Mouse (Mus musculus) monocyte, adult 2 months (primary cell): ENCODE results near the gene Dusp1.

ENCODE experiments used
- DNase-seq, 2 experiments: peaks; one replicate each; pipeline ENCODE4 v3.0.0; 2022; ENCODE audit warnings: low spot score in 2 of 2, low read depth in 1 of 2

Gene Dusp1

DNA sequence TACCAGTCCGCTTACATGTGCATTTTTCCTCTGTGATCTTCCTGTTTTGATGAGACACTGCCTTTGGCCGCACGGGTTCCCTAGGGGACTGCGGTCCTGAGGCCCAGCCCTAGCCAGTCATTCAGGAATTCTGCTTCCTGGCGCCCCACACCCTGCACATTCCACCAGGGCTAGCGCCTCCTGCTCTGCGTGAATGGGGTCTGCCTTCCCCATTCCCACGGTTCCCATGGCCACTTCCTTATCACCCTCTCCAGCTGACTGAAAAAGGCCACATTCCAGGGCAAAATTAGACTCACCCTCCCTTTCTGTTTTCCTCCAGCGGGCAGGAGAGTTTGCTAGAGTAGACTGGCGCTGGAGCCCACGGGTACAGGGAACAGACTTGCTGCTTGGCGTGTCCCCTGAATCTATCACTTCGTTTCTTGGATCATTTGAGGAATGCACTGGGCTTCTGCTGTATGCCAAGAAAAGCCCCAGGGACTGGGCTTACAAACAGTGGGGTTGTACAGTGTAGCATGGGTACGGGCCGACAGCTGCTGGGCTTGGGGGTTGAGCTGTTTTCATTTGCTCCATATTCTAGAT, 22.7 kb upstream of the Dusp1 start:
- DNase-seq: no peak

DNA sequence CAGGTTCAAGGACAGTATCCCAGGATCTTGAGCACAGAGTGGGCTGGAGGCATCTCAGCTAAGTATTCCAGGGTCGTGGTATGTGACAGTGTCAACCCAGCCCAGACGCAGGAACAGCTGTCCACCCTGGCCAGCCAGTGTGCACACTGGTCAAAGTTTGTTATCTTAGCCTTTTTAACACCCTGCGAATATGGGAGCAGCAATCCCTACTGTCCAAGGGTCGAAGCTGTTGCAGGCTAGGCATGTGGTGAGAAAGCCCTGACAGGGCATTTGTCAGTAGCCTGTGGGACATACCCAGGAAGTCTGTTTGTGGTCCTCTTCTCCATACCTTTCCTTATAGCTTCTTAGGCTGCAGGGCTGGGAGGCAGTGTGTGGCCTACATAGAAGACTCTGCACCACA, 22.1 kb upstream of the Dusp1 start:
- DNase-seq: no peak

DNA sequence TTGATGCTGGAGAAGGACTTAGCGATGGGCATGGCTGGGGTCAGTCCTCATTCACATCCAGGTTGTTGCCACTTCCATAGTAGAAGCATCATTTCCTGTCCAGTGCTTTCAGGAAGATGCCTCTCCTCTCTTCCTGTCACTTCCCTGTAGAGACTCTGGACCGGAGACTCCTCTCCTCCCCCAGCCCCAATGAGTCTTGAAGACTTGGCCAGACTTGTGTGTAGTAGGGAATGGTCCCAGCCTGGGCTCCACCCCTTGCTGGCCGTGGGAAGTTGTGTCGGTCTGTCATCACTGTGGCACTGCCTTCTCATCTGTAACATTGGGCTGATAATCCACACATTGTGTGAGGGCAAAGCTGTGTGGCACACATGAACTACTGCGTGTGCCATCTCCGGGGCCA, 21.7 kb upstream of the Dusp1 start:
- no peak for DNase-seq

DNA sequence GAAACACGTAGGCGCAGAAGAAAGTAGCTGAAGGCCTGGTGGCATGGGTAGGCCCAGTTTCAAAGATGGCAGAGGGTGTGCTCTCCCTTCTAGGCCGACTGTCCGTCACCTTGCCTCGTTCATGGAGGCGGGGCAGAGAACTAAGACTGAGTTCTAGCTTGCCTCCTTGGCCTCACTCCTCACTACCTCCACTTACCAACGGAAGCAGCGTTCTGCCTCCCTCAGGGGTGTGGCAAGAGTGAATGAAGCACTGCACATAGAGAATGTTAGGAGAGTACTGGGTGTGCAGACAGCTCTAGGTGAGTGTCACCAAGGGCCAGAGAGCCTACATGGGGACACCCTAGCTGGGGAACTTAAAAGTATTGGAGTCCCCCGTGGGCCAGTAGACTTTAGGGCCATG, 21.1 kb upstream of the Dusp1 start:
- DNase-seq: no peak

DNA sequence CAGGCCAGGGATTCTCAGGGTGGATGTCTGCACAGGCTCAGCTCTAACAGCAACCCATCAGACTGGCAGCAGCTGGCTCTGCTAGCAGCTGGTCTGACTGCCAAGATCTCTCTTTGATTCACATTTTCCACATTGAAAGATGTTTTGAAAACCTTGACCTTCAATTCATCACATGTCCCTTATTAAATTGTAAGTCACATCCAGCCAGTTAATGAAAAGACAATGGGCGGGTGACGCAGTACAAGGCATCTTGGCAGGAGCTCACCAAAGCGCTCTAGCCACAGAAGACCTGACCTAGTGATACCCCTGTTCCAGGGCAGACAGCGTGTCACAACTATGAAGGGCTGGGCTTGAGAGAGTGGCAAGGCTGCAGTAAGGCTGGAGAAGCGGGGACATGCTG, 20.4 kb upstream of the Dusp1 start:
- DNase-seq: no peak

DNA sequence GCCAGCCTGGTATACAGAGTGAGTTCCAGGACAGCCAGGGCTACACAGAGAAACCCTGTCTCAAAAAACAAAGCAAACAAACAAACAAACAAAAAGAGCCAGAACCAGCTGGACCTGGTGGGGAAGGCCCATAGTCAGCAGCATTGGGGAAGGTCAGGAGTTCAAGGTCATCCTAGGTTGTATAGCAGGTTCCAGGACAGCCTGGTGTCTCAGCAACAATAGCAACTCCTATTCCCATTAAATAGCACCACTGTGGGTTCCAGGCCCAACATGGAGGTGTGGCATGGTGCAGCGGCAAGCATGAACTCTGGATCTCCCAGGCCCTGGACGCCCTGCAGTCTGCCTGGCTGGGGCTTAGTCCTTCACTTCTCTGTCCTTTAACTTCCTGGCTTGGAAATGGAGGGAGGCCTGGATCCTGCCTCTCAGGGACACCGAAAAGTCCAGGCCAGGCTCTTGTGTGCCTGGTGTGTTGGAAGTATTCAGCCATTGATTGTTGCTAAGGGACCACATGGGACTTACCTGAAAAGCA, 19.0 kb upstream of the Dusp1 start:
- DNase-seq: no peak

DNA sequence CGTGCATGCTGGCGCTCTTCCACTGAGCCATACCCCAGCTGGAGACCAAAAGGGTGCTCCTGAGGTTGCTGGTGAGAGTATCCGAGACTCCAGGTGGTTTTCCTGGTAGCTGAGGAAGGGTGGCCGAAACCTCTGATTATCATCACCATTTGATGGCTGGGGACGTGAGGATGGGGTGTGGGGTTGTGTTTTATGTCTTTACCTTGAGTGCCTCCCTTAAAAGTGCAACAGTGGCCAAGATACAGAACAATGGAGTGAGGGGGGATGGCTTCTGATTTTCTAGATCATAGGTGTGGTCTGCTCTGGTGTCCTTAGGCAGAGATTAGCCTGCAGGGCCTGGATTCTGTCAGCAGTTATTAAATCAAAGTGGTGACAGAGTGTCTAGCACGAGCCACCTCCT, 17.5 kb upstream of the Dusp1 start:
- DNase-seq: no peak

DNA sequence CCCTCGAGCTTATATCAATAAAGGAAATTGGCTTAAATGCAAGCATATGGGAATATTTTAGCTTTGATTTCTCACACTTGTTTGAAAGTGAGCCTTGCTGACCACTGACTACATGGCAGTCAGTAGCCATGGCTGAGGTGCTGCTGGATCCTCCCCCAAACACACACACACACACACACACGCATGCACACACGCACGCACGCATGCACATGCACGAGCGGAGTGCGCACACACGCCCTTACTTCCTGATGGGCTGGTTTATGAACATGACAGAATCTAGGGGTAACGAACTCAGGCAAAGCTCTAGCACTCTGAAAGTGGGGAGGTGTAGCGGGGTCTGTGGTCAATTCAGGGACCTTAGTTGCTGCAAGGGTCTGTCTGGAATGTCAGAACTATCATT, 16.8 kb upstream of the Dusp1 start:
- DNase-seq: no peak

DNA sequence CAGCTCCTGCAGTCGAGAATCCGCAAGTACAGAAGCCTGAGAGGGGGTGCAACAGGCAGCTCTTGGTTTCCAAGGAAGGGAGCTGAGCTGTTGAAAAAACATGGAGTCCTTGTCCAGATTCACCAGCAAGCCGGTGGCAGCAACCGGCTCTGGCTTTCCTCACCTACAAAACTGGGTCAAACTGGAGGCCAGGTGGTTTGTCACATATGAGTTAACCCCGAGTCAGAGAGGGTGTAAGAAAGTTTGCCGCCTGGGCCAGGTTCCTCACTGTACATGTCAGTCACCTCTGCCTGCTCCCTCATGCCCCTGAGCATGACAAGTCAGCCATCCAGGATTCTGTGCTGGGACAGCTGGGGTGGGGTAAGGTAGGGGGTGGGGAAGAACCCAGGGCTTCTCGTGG, 16.2 kb upstream of the Dusp1 start:
- no peak for DNase-seq

DNA sequence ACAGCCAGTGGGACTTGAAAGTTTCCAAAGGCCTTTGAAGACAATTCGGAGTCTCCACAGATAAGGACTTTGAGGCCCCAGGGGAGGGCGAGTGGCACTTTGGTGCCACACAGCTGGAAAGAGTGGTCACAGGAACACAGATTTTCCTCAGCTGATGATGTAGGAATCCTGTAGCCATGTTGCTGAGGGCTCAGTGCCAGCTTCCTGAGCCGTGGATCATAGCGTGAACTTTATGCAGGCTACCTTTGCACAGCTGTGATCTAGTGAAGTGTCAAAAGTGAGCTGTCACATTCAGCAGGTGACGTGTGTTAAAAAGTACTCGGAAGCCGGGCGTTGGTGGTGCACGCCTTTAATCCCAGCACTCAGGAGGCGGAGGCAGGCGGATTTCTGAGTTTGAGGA, 15.4 kb upstream of the Dusp1 start:
- no peak for DNase-seq

DNA sequence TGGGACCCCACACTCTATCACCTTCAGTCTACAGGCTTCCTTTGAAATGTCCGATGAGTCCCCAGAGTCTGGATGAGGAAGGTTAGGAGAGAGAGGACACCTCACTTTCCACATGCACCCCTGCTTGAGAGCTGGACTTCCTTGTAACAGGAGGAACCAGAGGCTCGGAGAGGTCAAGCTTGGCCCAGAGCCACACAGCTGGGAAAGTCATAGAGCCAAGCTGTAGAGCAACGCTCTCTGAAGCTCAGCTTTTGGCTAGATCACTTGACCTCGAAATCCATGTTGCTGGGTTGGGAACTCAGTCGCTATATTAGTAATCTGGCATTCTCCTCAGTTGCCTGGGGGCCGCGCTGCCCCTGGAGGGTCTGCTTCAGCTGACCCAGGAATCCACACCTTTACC, 14.9 kb upstream of the Dusp1 start:
- DNase-seq: no peak

DNA sequence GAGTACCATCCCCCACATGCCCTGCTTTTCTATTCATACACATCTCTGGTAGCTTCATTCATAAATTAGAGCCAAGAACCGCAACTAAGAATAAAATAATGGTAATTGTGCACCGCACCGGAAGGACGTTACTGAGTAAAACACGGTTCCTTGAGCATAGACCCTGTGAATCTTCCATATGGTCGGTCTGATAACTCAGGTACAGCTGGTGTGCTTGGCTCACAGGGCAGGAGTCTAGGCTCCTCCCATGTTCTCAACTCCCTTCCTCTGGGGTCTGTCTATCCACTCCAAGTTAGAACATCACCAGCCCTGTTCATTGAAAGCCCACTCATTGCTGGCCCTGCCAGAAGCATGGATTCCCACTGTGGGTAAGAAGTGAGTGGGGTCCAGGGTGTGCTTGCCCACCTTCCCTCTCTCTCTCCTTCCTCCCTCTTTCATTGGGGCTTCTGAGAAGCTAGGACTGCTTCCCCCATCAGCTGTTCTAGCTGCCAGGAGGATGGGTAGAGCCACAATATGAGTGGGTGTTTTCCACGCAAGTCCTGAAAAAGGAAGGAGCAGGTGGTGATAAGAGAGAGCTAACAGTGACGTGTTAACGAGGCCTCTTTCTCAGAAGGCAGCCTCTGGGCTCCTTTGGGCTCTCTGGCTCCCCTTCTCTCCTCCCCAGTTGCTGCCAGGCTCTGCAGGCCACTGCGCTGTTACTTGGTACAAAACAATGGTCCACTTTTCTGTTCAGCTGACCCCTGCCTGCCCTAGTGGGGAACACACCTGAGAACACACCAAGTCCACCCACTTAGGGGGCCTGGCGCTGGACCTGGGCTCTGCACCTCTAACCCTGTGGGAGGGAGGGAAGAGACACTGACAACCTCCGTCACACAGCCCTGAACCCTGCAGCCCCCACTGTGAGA, 14.1 kb upstream of the Dusp1 start:
- no peak for DNase-seq

DNA sequence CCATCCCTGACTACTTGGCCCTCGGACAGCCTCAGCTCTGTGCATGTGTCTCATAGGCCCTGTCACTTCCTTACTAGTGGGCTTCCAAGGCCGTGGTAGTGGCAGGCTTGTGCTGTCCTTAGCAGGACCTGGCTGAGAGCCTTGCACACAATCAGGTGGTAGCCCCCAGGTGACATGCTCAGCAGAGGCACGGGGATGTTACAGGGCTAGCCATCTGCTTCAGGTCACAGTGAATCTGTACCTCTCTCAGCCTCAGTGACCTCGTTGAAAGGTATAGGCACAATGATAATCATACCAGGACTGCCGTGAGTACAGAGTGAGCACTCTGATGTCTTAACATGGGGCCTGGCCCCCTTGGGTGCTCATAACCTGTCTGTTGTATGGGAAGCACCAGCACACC, 12.8 kb upstream of the Dusp1 start:
- no peak for DNase-seq

DNA sequence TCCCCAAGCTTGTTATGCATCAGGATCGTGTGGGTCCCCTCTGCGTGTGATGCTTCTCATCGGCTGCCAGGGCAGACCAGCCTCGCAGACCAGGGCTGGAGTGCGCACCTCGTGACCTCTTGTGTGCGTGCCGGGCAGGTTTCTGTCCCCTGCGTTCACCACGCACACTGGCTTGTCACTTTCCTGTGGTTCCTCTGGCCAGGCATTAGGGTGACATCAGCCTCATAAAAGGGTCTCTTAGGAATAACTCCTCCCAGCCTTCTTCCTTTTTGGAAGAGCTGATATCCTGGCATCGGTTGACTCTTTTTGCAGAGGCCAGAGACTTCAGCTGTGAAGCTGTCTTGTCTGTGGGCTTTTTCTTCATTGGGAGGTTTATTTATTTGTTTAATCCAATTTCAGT, 12.2 kb upstream of the Dusp1 start:
- DNase-seq: no peak

DNA sequence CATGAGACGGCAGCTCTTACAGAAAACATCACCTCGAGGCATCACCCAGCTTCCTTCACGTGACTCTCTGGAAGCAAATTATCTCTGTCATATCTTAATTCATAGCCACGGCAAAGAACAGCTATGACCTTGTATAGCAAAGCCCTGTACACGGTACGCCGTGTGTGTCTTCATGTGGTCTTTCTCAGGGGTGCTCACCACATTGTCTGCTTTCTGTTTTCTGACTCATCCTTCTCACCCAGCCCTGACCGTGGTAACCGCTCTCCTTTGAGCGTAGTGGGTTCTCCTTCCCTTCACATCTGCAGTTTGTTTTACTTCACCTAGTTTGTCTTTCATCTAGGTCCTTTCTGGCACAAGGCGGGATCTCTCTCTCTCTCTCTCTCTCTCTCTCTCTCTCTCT, 10.3 kb upstream of the Dusp1 start:
- DNase-seq: no peak

DNA sequence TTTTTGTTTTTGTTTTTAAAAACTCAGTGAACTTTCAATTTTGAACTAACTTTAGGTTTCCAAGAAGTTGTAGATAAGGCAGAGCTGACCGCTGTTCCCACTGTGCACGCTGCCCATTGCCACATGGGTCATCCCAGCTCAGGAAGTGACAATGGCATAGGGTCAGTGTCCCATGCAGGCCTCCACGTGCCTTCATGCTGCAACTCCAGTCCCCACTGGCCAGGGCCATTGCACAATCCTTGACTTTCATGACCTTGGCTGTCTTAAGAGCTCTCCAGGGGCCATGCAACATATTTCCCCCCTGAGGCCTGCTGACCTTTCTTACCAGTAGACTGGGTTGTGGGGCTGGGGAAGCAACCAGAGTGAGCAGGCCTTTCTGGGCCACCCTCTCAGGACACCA, 9.4 kb upstream of the Dusp1 start:
- peak in 1 of 2 experiments; percentile 30 for DNase-seq

DNA sequence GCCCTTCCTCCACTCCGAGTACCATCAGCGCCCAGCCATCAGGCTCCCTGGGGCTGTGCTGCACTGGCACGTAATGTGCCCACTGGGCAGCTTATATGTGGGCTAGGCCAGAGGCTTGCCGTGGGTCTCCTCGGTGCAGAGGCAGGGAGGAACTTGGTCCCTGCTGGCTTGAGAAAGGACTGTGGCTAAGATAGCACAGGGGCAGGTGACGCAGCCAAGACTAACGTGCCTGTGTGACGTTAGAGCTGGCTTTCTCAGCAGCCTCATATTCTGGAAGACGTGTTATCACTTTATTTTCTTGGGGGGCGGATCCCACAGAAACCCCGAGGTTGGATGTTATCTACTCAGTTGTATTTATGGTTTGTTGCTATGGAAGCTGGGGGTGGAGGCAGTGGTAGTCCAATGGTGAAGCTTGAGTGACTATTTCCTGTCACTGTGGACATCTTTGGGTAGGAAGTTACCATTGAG, 8.8 kb upstream of the Dusp1 start:
- DNase-seq: no peak

DNA sequence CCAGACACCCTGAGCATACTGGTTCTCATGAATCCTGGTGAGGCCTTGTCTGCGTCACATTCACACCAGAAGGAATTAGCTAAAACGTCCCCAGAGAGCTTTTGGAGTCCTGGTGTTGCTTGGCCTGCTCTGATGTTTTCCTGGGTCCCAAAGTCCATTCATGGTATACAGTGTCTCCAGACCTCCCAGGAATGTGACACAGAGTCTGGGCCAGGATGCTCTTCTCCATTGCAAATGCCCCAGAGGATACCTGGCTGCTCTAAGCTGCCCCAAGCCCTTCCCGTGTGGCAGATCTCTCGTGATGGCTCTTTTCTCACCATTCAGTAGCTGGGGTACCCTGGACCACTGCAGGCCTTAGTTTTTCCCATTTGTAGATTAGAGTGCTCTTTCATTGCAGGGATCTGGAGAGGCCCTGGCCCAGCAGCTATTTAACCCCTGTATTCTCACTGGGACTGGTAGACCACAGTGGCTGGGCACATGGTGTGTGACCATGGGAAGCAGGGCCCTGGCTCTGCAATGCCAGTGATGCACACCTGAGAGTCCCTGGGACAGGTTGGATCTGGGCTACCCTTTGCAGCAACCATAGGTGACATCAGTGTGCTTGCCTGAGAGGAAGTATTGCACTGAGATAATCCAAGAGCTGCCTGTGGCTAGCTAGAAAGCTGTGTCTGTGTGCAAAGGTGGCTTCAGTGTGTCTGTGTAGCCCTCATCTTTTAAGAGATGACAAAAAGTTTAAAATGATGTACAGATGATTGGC, 7.8 kb upstream of the Dusp1 start:
- no peak for DNase-seq

DNA sequence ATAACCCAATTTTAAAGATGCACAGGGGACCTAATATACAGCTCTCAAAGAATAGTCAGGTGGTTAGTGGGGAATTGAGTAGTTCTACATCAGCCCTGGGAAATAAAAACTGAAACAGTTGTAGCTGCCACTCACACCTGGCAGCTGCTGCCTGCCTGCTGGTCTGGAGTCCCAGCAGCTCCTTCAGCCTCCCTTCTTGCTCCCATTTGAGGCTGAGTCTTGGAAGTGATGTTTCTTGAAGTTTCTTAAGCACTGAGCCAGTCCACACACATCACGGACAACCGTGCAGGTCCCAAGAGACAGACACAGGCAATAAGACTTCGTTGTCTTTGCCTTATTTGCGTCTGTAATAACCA, 5.9 kb upstream of the Dusp1 start:
- no peak for DNase-seq

DNA sequence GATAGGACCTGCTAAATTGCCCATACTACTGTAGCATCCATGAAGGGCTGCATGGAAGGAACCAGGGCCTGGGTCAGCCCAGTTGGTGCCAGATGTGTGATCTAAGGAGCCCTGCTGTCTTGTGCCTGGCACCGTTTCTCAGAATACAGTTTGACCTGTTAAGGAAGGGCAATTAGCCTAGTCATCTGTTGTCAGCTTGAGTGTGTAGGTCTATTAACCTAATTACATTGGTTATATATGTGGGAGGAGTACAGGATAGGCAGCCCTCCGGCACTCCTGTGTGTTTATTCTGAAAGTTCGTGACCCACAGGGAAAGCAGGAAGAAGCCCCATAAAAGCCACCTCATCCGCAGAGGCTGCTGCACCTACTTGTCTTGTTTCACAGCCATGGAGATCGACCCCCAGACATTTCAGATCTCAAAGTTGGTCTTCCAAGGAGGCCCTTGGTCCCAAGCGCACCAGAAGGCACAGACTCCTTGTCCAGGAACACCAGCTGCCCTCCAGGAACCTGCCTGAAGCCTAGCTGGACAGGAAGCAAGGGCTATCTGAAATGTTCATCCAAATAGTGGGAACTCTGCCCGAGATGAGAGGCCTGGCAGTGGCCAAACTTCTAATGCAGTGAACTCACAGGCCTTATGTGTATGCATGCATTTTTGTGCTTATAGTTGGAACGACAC, 5.4 kb upstream of the Dusp1 start:
- DNase-seq: no peak

DNA sequence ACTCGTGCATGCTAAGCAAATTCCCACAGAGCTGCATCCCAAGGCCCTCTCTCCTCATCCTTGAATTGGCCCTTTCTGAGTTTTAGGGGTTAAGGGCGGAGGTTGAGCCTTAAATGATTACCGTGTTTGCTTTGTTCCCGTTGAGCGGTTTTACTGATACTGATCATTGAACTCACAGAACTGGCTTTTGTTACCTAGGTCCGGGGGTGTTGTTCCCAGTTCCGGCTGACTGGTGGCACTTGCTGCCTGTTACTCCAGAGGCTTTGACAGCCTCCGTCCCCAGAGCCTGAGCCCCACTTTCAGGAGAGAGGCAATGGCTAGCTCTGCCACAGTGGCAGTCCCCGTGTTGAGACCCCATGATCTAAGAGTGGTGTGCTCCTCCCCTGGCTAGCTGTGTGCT, 2.5 kb upstream of the Dusp1 start:
- DNase-seq: no peak
